Mouse (Mus musculus) liver, embryonic 11.5 days (tissue): ENCODE results near the gene Aknad1. TPM values are rescaled to one million over a fixed set of nuclear protein-coding genes. Genes with fewer than 3 reads are reported as not detected.

ENCODE experiments used
- ATAC-seq: fragments of 200-750 bp; cut with Nextera tagmentation; replicated peaks from 2 replicates; pipeline ENCODE4 v1.8.0; 2017; ENCODE audit warnings: moderate number of reproducible peaks, mild to moderate bottlenecking, moderate TSS enrichment, moderate library complexity; ENCODE audit not compliant: low FRiP score
- DNase-seq: peaks from one replicate; pipeline ENCODE4 v3.0.0-alpha.2; 2017; ENCODE audit warnings: low spot score
- H3K27ac ChIP-seq: fragments of 300-500 bp; sonication (generic); 2 replicates; pipeline ENCODE4 v1.5.1; 2014; ENCODE audit warnings: mild to moderate bottlenecking, low read depth, low read length, control low read depth
- H3K27me3 ChIP-seq: fragments of 300-500 bp; sonication (generic); replicated peaks from 2 replicates; pipeline ENCODE4 v1.6.1; 2014; ENCODE audit warnings: low read length, mixed read lengths; ENCODE audit not compliant: control insufficient read depth, insufficient read depth
- H3K36me3 ChIP-seq: fragments of 300-500 bp; sonication (generic); 2 replicates; pipeline ENCODE4 v1.6.1; 2014; ENCODE audit warnings: mild to moderate bottlenecking, low read length, moderate library complexity, mixed read lengths; ENCODE audit not compliant: control insufficient read depth, insufficient read depth
- H3K4me1 ChIP-seq: fragments of 300-500 bp; sonication (generic); replicated peaks from 2 replicates; pipeline ENCODE4 v1.6.1; 2014; ENCODE audit warnings: low read length, mixed read lengths; ENCODE audit not compliant: control insufficient read depth, insufficient read depth
- H3K4me2 ChIP-seq: fragments of 300-500 bp; sonication (generic); 2 replicates; pipeline ENCODE4 v1.6.1; 2014; ENCODE audit warnings: mild to moderate bottlenecking, control low read depth, moderate library complexity
- H3K4me3 ChIP-seq: fragments of 300-500 bp; sonication (generic); 2 replicates; pipeline ENCODE4 v1.5.1; 2014; ENCODE audit warnings: low read depth, low read length, control low read depth
- H3K9ac ChIP-seq: fragments of 300-500 bp; sonication (generic); 2 replicates; pipeline ENCODE4 v1.6.1; 2014; ENCODE audit warnings: low read depth, low read length, control low read depth
- H3K9me3 ChIP-seq: fragments of 300-500 bp; sonication (generic); 2 replicates; pipeline ENCODE4 v1.6.1; 2016; ENCODE audit warnings: low read length, inconsistent platforms, mixed read lengths; ENCODE audit not compliant: control insufficient read depth
- WGBS: fragments of 180-500 bp; shearing (Covaris S2); extraction: QIAGEN DNeasy Blood & Tissue Kit; methylation state at CpG from one replicate; pipeline ENCODE4 v1.1.7; 2014; 5-methylcytosine and 5-hydroxymethylcytosine counted together
- polyA plus RNA-seq: library from polyadenylated mRNA; unstranded; fragments of >200 nt; fragmentation: Nextera tagmentation; extraction: Ambion mirVana; gene quantifications from 2 replicates; pipeline ENCODE4 v1.2.1, GENCODE M21; 2014

Aknad1 gene
- polyA plus RNA-seq, 1 experiment from 2014 or later, result 0.44 TPM

DNA sequence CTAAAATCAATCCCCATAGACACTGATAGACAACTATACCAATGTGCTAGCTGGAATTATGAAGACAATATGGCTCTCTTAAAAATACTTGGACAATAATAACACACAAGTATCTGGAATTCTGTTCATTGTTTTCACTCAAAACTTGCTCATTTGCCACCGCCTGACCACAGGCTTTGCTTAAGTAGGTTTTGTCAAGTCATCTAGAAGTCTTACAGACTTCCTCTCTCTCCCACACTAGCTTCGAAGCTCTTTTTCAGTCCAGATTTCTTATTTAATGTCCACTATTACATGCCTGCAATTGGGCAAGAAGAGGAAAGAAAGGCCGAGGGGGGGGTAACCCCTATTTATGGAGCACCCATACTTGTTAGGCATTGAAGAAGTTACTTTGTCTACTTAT lies 11.7 kb upstream of the Aknad1 start:
- 0 out of 2 replicates have a peak, but pooled peaks cover 3% of the 10 kb centered on the region for H3K9me3 ChIP-seq
- no peaks in the 10 kb centered on the region for H3K27me3 ChIP-seq
- H3K9ac ChIP-seq, result no peak overlapping the region
- no peak overlapping the region for H3K27ac ChIP-seq
- no peak for DNase-seq
- ATAC-seq, result no peak
- H3K4me1 ChIP-seq, result peaks cover 8% of the 10 kb centered on the region; the same call in 1 of the 2 replicates
- no peak overlapping the region for H3K4me3 ChIP-seq
- H3K4me2 ChIP-seq, result no peak overlapping the region
- 69% methylated on average over 3 of the region's 3 CpGs for WGBS
- H3K36me3 ChIP-seq, result no peaks in the 10 kb centered on the region

DNA sequence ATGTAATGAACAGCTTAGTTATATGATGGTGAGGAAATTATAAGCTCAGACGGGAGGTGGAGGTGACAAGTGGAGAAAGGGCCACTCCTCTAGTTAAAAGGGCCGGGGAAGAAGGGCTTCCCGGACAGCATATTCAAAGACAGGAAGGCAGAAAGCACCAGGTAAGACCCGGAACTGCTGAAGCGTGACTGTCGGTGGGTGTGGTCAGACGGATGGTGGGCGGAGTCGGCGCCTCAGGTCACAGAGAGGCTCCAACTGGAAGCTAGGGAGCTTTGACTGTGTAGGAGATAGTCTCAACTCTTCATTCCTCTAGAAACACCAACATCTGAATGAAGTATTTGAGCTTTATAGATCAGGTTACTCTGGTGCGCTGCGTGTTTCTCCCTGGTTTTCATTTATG lies 9.1 kb upstream of the Aknad1 start:
- peak overlapping the region; percentile 35; the same call in 1 of the 2 replicates for H3K9ac ChIP-seq
- DNase-seq (peak; percentile 41), ATAC-seq (peak; percentile 85)
- H3K4me3 ChIP-seq, result no peak overlapping the region
- no peaks in the 10 kb centered on the region; the same call in 1 of the 2 replicates for H3K27me3 ChIP-seq
- peaks cover 3% of the 10 kb centered on the region; the same call in 1 of the 2 replicates for H3K4me1 ChIP-seq
- H3K27ac ChIP-seq, result no peak overlapping the region
- 32% methylated on average over 12 of the region's 12 CpGs for WGBS
- 0 out of 2 replicates have a peak, but pooled peaks cover 3% of the 10 kb centered on the region for H3K9me3 ChIP-seq
- H3K36me3 ChIP-seq, result no peaks in the 10 kb centered on the region
- peak overlapping the region; percentile 51 for H3K4me2 ChIP-seq

DNA sequence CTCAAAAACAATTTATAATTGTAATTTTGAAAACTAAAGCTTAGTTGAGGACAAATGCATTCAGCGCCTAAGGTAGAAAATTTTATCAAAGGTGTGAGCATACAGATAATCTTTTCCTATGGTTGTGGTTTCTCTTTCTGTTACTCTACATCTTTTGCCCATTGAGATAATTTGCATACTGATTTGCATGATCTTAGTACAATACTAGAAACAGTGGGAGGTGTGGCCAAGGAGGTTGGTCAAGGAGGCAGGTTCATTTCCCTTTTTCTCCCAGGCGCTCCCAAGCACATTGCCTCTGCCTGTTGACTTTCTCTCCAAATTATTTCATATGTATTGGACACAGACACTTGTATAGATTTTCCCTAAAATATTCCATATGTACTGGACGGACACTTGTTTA lies 1.7 kb upstream of the Aknad1 start:
- no peak overlapping the region for H3K27ac ChIP-seq
- 76% methylated on average over 3 of the region's 3 CpGs for WGBS
- H3K4me1 ChIP-seq, result no peaks in the 10 kb centered on the region
- no peak overlapping the region for H3K4me3 ChIP-seq
- H3K36me3 ChIP-seq, result no peaks in the 10 kb centered on the region
- DNase-seq, result no peak
- no peak overlapping the region for H3K4me2 ChIP-seq
- no peak overlapping the region for H3K9ac ChIP-seq
- H3K9me3 ChIP-seq, result no peaks in the 10 kb centered on the region
- H3K27me3 ChIP-seq, result no peaks in the 10 kb centered on the region; the same call in 1 of the 2 replicates
- ATAC-seq, result no peak

DNA sequence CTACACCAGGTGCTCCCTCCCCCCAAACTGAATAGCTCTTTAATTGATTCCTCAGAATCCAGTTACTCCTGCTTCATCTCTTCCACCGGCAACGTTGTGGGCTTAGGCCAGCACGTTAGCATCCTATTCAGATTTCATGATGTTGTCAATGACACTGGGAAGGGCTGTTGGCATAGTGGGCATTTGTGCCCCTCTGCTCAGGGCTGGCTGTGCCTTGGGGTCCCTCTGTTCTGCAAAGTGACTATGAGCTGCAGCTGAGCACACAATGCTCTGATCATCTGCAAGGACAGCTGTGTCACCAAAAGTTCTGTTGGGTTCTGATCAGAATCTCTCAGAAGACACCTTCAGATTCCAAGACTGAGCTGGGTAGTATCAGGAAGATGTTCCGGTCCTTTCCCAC lies 4.6 kb downstream of the Aknad1 start:
- no peaks in the 10 kb centered on the region for H3K36me3 ChIP-seq
- H3K27me3 ChIP-seq, result no peaks in the 10 kb centered on the region; the same call in 1 of the 2 replicates
- DNase-seq, result no peak
- no peak overlapping the region for H3K4me2 ChIP-seq
- no peaks in the 10 kb centered on the region for H3K9me3 ChIP-seq
- WGBS, result 82% methylated on average over 4 of the region's 4 CpGs
- no peak overlapping the region for H3K27ac ChIP-seq
- peaks cover 5% of the 10 kb centered on the region for H3K4me1 ChIP-seq
- ATAC-seq, result no peak
- H3K9ac ChIP-seq, result no peak overlapping the region
- H3K4me3 ChIP-seq, result no peak overlapping the region

DNA sequence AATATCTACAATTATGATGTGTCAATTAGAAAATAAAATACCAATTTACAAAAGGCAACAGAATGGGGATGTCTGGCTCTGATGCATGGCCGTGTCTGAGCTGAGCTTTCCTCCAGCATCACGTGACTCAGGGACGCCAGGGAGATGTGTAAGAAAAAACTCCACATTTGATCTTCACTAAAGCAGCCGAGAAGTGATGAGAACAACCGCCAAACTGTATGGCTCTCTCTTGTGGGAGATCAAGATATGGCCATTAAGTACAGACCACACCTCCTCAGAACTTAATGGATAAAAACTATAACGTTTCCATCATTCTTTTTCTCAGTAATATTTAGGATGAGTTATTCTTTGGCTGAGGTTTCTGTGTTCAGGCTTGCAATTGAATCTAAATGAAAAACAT lies 11.6 kb downstream of the Aknad1 start:
- Histone ChIP-seq H3K27me3 (no peaks in the 10 kb centered on the region; the same call in 1 of the 2 replicates), H3K27ac (peak overlapping the region; percentile 44), H3K4me1 (peaks cover 15% of the 10 kb centered on the region), H3K4me3 (0 out of 2 replicates have a peak overlapping the region, but pooled peaks have one; percentile 1), H3K9me3 (no peaks in the 10 kb centered on the region), H3K4me2 (peak overlapping the region; percentile 40), H3K9ac (no peak overlapping the region), H3K36me3 (no peaks in the 10 kb centered on the region)
- DNase-seq (no peak), ATAC-seq (peak; percentile 75)
- WGBS, result 46% methylated on average over 6 of the region's 6 CpGs

DNA sequence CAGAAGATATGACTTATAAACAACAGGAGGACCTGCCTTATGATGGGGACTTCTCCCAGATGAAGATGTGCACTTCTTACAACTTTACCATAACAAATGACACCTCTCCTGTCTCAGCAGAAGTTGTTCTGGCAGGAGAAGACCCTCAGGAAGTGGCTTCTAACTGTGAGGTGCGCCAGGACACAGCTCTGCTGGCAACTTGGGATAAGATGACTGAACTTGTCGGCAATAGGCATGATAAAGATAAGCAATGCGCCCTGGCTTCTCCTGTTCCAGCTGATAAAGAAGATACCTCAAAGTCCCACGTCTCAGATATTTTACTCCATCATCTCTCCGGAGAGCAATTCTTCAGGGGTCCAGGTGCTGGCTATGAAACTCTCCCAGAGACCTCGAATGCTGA lies 12.2 kb downstream of the Aknad1 start:
- Histone ChIP-seq H3K4me1 (peaks cover 15% of the 10 kb centered on the region), H3K27me3 (no peaks in the 10 kb centered on the region; the same call in 1 of the 2 replicates), H3K9me3 (no peaks in the 10 kb centered on the region), H3K9ac (0 out of 2 replicates have a peak overlapping the region, but pooled peaks have one; percentile 35), H3K4me3 (0 out of 2 replicates have a peak overlapping the region, but pooled peaks have one; percentile 1), H3K4me2 (peak overlapping the region; percentile 40), H3K27ac (peak overlapping the region; percentile 44), H3K36me3 (no peaks in the 10 kb centered on the region)
- DNase-seq (no peak), ATAC-seq (peak; percentile 89)
- WGBS, result 32% methylated on average over 6 of the region's 6 CpGs

DNA sequence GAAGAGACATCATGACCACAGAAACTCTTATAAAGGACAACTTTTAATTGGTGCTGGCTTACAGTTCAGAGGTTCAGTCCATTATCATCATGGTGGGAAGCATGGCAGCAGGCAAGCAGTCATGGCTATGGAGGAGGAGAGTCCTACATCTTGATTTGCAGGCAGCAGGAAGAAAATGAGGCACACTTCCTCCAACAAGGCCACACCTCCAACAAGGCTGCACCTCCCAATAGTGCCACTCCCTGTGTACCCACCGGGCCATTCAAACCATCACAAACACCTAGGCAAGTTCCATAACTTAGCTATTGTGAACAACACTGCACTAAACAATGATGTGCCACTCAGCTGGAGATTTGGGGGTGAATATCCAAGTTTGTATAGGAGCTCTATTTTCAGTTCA lies 15.1 kb downstream of the Aknad1 start:
- Histone ChIP-seq H3K36me3 (no peaks in the 10 kb centered on the region), H3K9ac (no peak overlapping the region), H3K4me2 (no peak overlapping the region), H3K27ac (no peak overlapping the region), H3K4me1 (peaks cover 15% of the 10 kb centered on the region), H3K9me3 (no peaks in the 10 kb centered on the region), H3K27me3 (no peaks in the 10 kb centered on the region), H3K4me3 (no peak overlapping the region)
- ATAC-seq, result no peak; the same call in 1 of the 2 replicates
- 65% methylated on average over 1 of the region's 1 CpGs for WGBS
- DNase-seq, result no peak

DNA sequence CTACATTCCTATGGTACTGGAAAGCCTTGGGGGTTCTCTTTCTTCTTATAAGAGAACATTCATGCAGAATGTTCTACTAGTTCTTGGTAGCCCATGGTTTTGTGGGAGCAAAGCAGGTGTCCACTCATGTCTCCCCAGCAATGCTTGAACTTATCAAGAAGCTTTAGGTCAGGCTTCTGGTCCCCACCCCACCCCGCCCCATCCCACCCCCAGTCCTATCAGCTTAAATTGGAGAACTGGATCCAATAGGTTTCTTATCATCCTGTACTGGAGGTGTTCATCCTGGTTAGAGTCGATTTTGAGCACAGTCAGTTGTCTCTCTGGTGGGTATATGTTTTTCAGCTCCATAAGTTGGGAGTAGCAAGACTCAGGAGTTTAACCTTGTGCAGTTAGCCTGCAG lies 16.1 kb downstream of the Aknad1 start:
- peaks cover 15% of the 10 kb centered on the region for H3K4me1 ChIP-seq
- H3K36me3 ChIP-seq, result no peaks in the 10 kb centered on the region
- no peak overlapping the region for H3K4me3 ChIP-seq
- no peaks in the 10 kb centered on the region for H3K27me3 ChIP-seq
- DNase-seq, result no peak
- H3K9ac ChIP-seq, result no peak overlapping the region
- H3K9me3 ChIP-seq, result no peaks in the 10 kb centered on the region
- WGBS, result 45% methylated on average over 2 of the region's 2 CpGs
- H3K4me2 ChIP-seq, result 0 out of 2 replicates have a peak overlapping the region, but pooled peaks have one; percentile 5
- H3K27ac ChIP-seq, result no peak overlapping the region
- ATAC-seq, result peak; percentile 67

DNA sequence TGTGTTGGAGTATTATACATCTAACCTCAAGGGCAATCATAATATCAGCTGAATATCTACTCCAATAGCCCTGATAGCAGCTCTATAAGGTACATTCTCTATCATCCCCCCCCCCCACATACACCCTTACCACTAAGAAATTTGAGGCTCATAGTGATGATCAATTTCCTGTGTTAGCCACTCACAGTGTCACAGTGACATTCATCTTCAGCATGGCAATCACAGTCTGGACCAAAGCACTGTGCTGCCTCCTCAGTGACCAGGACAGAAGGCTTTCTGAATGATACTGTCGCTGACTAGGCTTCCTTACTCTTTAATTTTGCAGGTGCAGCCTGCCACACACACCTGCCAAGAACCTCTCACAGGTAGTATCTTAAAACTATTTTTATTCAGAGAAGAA lies 16.7 kb downstream of the Aknad1 start:
- WGBS, result 85% methylated on average over 1 of the region's 1 CpGs
- Histone ChIP-seq H3K4me2 (no peak overlapping the region), H3K9ac (no peak overlapping the region), H3K36me3 (no peaks in the 10 kb centered on the region), H3K4me3 (no peak overlapping the region), H3K9me3 (no peaks in the 10 kb centered on the region), H3K27ac (no peak overlapping the region), H3K4me1 (peaks cover 15% of the 10 kb centered on the region), H3K27me3 (no peaks in the 10 kb centered on the region)
- ATAC-seq (no peak), DNase-seq (no peak)
